Mouse (Mus musculus) adrenal gland (tissue): ENCODE data around the gene Nras.

Source experiments
- intact Hi-C: fragments of 180-260 bp; cut with DNase I; formaldehyde crosslinking; loops from one replicate; pipeline ENCODE4 v1.15.1; 2025

The Nras gene

DNA sequence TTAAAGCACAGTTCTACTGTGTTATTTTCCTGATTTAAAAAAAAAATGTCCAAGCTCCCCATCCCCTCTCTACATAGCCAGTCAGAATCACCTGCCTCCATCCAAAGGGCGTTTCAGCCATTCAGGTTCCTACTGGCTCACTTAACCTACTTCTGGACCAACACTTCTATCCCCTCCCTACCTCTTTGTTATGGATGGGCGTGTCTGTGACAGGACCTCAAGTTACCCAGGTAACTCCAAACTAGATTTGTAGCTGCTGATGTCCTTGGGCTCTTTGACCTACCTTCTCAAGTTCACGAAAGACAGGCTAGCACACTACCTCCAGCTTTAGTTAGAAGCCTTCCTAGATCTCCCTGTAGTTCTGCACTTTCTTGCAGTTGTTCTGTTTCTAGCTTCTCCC is 27.9 kb downstream of the Nras start:
- intact Hi-C loops = no loop called here

DNA sequence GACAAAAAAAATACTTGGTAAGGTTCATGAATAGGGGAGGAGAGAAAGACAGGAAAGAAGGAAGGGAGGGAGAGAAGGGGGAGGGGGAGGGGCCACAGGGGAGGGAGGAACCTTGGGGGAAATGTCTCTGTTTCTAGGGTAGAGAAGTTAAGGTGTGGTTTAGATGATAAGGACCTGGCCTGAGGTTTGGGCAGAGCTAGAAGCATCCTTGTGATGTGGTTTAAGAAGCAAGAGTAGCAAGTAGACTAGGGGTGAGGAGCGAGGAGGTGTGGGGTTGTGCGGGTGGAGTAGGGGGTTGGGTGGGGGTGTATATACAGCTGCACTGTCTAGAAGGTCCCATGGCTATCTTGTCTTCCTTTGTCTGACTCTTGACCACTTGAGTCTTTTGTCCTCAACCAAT is 33.7 kb downstream of the Nras start:
- intact Hi-C loops = no loop called here

DNA sequence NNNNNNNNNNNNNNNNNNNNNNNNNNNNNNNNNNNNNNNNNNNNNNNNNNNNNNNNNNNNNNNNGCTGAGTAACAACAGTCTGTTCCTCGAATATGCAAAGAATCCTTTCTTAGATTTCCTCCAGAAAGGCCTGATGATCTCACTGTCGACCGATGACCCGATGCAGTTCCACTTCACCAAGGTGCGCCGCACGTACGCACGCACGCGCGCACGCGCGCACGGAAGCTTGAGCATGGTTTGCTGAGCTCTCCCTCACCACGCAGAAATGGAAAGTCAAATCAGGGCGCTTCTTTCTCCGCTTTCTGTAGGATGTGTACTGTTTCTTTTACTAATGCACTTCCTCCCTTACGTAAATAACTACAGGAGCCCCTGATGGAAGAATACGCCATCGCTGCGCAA is 40.6 kb downstream of the Nras start:
- intact Hi-C loops = no loop called here

DNA sequence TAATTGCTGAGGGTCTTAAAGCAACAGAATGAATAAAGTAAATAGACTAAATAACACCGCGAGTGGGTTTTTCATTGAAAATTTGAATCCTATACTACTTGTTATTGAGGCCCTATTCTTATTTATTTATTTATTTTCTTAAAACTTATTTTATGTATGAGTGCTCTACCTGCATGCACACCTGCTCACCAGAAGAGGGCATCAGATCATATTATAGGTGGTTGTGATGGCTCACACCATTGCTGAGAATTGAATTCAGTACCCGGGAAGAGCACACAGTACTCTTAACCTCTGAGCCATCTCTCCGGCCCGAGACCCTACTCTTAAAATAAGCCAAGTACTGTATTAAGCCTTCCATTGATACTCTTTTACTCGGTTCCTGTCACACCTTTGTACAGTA is 41.6 kb downstream of the Nras start:
- intact Hi-C loops = loop anchor here (5.0 kb wide), 2 partner anchors 48 to 68 kb away; no protein-coding TSS in a partner anchor

DNA sequence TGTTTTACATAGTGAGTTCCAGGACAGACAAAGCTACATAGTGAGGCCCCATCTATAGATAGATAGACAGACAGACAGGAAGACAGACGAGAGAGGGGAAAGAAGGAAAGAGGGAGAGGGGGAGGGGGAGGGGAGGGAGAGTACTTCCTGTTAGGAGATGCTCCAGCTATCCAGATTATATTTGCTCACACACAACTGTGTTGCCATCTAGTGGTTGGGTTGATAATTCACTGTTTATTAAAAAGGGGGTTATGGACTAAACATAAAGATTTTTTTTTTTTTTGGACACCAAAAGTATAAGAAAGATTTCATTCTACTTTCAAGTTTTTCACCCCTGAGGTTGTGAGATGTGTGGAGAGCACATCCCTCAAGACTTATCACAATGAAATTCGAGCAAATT is 42.6 kb downstream of the Nras start:
- intact Hi-C loops = loop anchor here (5.0 kb wide), 2 partner anchors 47 to 67 kb away; no protein-coding TSS in a partner anchor

DNA sequence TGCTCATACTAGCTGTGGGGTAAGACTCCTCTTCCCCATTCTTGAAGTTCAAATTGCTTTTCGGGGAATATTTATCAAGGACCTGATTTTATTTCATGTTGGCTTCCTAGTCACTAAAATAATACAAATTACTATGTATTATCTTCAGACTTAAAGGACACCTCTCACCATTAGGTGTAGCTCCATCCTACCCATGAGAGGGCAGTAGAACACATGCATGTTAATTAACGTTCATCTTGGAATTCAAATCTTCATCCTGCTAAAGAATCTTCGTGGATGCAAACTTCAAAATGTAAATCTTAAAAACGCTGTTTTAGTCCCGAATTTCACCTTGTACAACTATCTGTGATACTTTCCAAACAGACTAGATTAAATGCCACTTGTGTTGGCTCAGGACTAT is 43.1 kb downstream of the Nras start:
- intact Hi-C loops = loop anchor here (5.0 kb wide), 2 partner anchors 46 to 66 kb away; no protein-coding TSS in a partner anchor

DNA sequence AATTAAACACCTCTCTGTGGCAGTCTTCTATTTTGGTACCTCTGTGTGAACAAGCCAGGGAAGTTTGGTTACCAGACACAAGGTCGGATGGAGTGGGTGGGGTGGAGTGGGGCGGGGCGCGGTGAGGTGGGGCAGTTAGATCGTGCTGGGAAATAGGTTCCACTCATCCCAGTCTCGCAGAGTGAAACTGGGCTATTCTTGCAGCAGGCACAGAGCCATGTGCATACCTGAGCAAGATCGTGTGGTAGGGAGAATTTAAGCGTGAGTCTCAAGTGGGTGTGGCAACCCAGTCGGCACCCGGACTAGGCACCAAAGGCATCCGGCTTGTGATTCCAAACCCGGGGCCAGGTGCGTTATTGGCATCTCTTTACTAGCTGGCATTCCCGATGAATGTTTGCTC is 43.8 kb downstream of the Nras start:
- intact Hi-C loops = loop anchor here (5.0 kb wide), 2 partner anchors 45 to 65 kb away; no protein-coding TSS in a partner anchor

DNA sequence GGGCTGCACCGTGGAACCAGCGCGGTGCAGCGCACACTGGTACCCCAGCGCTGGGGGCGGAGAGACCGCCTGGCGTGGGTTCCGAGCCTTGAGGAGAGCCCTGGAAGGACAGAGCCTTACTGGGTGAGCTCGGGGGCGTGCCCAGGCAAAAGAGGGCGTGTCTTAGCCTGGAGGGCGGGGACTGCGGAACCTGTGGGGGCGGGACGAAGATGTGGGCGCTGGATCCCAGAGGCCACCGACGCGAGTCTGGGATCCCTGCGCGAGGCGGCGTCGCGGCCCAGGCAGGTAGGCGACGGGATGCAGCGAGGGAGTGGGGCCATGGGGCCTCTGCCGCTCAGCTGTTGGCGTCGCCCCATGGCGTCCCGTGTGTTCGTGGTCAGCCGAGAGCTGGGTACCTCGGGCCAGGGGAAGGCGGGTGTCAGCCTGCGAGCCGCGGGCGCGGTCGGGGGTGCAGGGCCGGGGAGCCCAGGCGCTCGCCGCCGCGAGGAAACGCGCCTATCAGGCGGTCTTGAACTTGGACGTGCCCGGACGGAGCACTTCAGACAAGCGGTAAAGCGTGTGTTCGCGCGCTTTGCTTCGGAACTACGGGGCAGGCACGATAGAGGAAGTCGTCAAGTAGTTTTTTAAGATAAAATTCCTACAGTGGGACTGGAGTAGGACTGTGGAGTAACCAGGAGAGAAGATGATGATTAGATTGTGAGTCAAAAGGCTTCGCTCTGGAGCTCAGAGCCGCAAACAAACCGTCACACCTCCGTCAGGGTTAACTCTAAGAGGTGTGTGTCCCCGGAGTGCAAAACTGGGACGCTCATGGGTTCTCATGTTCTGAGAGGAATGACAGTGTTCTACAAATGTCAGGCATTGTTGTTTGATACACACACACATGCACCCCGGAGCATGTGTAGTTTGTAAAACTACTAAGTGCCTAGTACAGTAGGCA is 44.6 kb downstream of the Nras start, which contains the start of gene Dennd2c:
Dennd2c (plus strand) TSS at position 151 of the 937 bp plus-strand sequence.
- intact Hi-C loops = loop anchor here (5.0 kb wide), 2 partner anchors 45 to 65 kb away; no protein-coding TSS in a partner anchor

DNA sequence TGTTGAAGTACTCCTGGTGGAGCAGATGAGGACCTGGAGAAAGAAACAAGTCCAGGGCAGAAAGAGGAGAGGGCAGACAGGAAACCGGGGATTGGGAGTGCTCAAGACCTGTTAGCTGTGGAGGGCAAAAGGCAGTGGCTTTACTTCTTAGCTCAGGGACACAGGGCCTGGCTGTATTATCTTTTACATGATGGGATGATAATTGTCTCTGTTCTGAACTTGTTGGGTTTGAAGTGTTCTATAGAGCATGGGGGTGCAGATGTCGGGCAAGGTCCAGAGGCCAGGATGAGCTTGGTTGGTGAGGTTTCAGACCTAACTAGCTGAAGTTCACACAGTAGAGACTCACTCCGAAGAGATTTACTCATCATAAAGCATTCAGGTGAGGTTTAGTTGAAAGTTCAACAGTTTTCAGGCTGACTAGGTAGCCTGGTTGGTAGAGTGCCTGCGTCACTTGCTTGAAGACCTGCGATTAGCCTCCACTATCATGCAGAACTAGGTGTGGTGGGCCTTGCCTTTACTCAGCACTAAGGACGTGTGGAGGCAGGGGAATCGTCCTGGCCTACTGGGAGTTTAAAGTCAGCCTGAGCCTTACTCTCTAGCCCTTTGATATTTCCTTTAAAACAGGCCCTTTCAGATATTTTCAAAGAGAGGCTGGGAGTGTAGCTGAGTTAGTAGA is 49.6 kb downstream of the Nras start:
- intact Hi-C loops = no loop called here

DNA sequence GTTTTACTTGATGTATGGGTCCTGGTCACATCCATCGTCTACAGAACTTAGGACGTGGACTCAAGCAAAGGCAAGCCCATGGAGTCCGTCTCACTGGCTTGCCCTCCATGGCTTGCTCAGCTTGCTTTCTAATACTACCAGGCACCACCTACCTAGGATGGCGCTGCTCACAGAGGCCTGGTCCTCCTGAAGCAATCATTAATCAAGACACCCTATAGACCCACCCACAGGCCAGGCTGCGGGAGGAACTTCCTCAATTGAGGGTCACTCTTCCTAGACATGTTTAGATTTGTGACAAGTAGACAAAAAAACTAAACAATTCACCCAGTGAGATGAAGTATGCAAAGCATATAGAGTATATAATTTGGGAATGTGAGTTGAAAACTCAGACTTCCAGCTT is 54.1 kb downstream of the Nras start:
- intact Hi-C loops = no loop called here
